Mouse (Mus musculus): ENCODE results near the gene Cgrrf1.

Gene Cgrrf1

DNA sequence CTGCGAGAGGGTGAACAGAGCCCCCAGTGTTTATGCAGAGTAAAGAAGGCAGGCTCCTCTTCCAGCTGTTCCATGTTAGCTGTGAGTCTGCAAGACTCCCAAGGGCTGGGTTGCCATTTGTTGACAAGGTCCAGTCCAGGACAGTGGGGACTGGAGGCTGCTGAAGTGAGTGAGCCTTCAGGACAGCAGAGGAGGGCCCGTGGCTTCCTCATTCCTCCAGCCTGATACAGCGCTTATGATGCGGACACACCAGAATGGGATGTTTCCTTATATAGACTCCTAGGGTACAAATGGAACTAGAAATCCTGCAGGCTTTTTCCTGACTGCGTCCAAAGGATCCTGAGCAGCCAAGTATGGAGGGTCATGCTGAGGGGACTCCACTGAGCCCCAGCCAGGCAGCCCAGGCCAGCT is 54.0 kb downstream of the Cgrrf1 start:
- no peak for DNase-seq (ENCODE audit: extremely low spot score, low read depth, low spot score)

DNA sequence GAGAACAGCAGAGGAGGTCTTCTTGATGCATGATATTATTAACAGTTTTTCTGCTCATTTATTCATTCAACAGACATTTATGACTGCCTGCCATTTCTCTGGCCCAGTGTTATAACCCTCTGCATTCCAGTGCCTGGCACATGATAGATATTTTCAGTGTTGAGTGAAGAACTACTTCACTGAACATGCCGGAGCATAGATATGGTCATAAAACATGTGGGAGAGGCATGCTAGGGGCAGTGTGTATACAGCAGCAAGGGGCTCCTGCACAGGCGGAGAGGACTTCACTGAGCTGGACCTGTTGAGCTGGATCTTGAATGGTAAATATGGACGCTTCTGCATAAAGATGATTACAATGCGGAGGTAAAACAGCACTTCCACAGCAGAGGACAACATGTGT is 57.2 kb downstream of the Cgrrf1 start:
- no peak for DNase-seq (ENCODE audit: extremely low spot score, low read depth, low spot score)

DNA sequence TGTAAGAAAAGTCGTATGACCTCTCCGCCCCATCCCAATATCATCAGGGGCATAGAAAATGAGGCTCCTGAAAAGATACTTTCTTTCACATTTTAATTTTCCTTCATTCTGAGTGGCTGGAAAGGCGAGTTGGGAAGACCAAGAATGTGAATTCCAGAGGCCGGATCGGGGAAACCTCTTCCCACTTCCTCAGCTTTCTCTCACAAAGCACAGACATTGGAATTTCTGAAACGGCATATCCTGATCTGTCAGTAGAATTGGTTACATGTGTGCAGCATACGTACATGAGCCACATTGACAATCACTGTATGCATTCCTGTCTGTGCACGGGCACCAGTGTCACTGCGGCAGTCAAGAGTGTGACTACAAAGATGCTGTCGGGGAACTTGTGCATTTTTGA is 62.0 kb downstream of the Cgrrf1 start:
- DNase-seq (ENCODE audit: extremely low spot score, low read depth, low spot score), result no peak

DNA sequence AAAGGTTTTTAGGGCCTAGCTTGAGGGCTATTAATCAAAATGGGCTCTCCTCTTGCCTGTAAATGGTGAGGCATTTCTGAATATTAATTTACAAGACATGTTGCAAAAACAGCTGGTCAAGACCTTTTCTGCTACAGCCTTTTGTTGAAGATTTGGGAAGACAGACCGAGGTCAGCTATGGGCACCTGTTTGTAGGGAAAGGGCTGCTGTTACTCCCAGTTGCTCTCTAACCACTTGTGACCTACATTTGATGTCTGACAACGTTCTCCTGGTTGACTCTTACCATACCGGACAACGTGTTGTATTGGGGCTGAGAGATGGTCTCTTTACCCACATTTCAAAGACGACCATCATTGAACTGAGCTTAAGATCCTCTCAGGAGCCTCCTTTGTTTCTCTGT is 66.0 kb downstream of the Cgrrf1 start:
- no peak for DNase-seq (ENCODE audit: extremely low spot score, low read depth, low spot score)

DNA sequence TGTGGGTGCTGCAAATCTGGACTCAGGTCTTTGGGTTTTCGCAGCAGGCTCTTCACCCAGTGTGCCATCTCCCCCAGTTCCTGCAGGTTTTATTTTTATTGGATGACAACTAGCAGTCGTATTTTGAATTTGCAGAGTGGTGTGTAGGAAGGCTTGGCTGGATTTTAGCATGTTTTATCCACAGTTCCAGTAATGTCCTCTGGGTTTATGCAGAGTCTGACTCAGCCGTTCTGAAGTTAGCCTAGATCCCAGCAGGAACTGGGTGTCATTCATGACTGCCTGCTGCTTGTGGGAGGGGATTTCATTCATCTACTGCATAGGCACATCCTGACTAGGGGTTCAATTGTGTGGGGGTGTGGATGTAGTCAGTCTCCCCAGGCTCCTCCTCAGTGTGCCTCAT is 66.7 kb downstream of the Cgrrf1 start:
- no peak for DNase-seq (ENCODE audit: extremely low spot score, low read depth, low spot score)

DNA sequence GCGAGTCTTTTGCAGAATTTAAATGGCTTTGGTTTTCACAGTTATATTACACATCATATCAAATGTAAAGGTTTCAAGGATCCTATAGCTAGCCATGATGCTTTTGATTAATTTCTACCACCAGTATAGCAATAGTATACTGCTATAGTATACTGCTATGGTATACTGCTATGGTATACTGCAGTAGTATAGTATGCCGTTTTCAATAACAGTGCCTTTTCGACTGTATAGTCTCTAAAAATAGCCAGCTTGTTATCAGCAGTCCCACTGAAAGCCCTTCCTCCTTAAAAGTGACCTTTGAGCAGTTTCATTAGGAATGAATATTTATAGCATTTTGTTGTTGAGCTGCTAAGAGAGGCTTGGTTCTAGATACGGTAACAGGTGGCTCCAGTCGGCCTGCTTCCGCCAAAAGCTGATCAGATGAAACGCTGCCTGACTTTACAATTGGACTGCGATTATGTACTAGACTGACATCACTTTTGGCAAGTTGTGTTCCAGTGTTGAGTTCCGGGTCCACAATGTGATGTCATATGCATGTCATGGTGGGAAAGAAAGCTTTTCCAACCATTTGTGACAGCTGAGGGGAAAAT is 70.7 kb downstream of the Cgrrf1 start:
- no peak for DNase-seq (ENCODE audit: extremely low spot score, low read depth, low spot score)

Measured in hindlimb bud, embryonic 11.5 days (tissue).